Mouse (Mus musculus): ENCODE measurements at regions not wholly inside any gene's neighbourhood (a gene's known extent, or its start where the extent isn't known, plus 50 kb on each side); places are given as distances from the start of the nearest gene placed in this dataset.

- TF ChIP-seq CTCF (IDR thresholded peaks at IDR 0.05; ENCODE audit: low read depth), result no peak
- no peak for TF ChIP-seq EP300 (optimal IDR thresholded peaks at IDR 0.05)
Measured at GRCm38 (mm10) chr1:142688828-142689227, 951.6 kb upstream of the B3galt2 start.

All from stomach, postnatal 0 days (tissue).